Mouse (Mus musculus) limb, embryonic 14.5 days (tissue): ENCODE results near the gene Castor1. TPM values are rescaled to one million over a fixed set of nuclear protein-coding genes. Genes with fewer than 3 reads are reported as not detected.

Experiments
- ATAC-seq: fragments of 200-750 bp; cut with Nextera tagmentation; 2 replicates; pipeline ENCODE4 v1.8.0; 2017; ENCODE audit warnings: low read depth, moderate number of reproducible peaks, moderate TSS enrichment; ENCODE audit not compliant: low FRiP score
- DNase-seq: peaks from one replicate; pipeline ENCODE4 v3.0.0-alpha.2; 2015; ENCODE audit warnings: low spot score
- H3K27ac ChIP-seq: fragments of 300-500 bp; sonication (generic); replicated peaks from 2 replicates; pipeline ENCODE4 v1.5.1; 2014; ENCODE audit warnings: low read depth, mild to moderate bottlenecking, low read length, moderate library complexity, mixed read lengths
- H3K27me3 ChIP-seq: fragments of 300-500 bp; sonication (generic); 2 replicates; pipeline ENCODE4 v1.6.1; 2014; ENCODE audit warnings: low read length, mixed read lengths; ENCODE audit not compliant: control insufficient read depth, insufficient read depth
- H3K36me3 ChIP-seq: fragments of 300-500 bp; sonication (generic); 2 replicates; pipeline ENCODE4 v1.6.1; 2014; ENCODE audit warnings: mild to moderate bottlenecking, low read length, moderate library complexity, mixed read lengths; ENCODE audit not compliant: control insufficient read depth, insufficient read depth
- H3K4me1 ChIP-seq: fragments of 300-500 bp; sonication (generic); 2 replicates; pipeline ENCODE4 v1.6.1; 2014; ENCODE audit warnings: antibody characterized with exemption, low read length, mixed read lengths; ENCODE audit not compliant: control insufficient read depth, insufficient read depth
- H3K4me2 ChIP-seq: fragments of 300-500 bp; sonication (generic); replicated peaks from 2 replicates; pipeline ENCODE4 v1.6.1; 2014; ENCODE audit warnings: low read depth, mild to moderate bottlenecking, low read length, moderate library complexity; ENCODE audit not compliant: severe bottlenecking
- H3K4me3 ChIP-seq: fragments of 300-500 bp; sonication (generic); replicated peaks from 2 replicates; pipeline ENCODE4 v1.5.1; 2014; ENCODE audit warnings: low read length
- H3K9ac ChIP-seq: fragments of 300-500 bp; sonication (generic); 2 replicates; pipeline ENCODE4 v1.6.1; 2014; ENCODE audit warnings: mild to moderate bottlenecking, low read depth, low read length, moderate library complexity; ENCODE audit not compliant: severe bottlenecking
- H3K9me3 ChIP-seq: fragments of 300-500 bp; sonication (generic); 2 replicates; pipeline ENCODE4 v1.6.1; 2016; ENCODE audit warnings: low read length; ENCODE audit not compliant: control insufficient read depth
- POLR2A ChIP-seq: fragments of 200-500 bp; IDR thresholded peaks from 2 replicates; pipeline ENCODE4 v1.8.0; 2012; ENCODE audit warnings: inconsistent platforms, mild to moderate bottlenecking, moderate library complexity, borderline replicate concordance; ENCODE audit not compliant: insufficient read depth, insufficient read length; ENCODE audit errors: extremely low read depth
- WGBS: fragments of 180-500 bp; shearing (Covaris S2); extraction: QIAGEN DNeasy Blood & Tissue Kit; methylation state at CpG from one replicate; pipeline ENCODE4 v1.1.7; 2014; 5-methylcytosine and 5-hydroxymethylcytosine counted together
- polyA plus RNA-seq, 2 experiments: library from polyadenylated mRNA; depleted of rRNA in 1 of 2; stranded (reverse) in 1 of 2; unstranded in 1 of 2; fragments of >200 nt; fragmentation: Nextera tagmentation in 1 of 2; extraction: Ambion mirVana in 1 of 2; gene quantifications; 2 replicates each; pipeline versions ENCODE4 v1.2.1 to v1.2.3; 2012 to 2014

Gene Castor1
- polyA plus RNA-seq, 2 experiments, result 10.6 to 13.9 TPM

- H3K27me3 ChIP-seq, result no peaks in the 10 kb centered on the region
- ATAC-seq, result no peak
- no peaks in the 10 kb centered on the region; the same call in 1 of the 2 replicates for H3K4me1 ChIP-seq
- H3K9ac ChIP-seq, result no peak overlapping the region
- no peaks in the 10 kb centered on the region for H3K36me3 ChIP-seq
- H3K27ac ChIP-seq, result no peak overlapping the region
- no peak for TF ChIP-seq POLR2A
- WGBS, result 74% methylated on average over 5 of the region's 5 CpGs
- H3K9me3 ChIP-seq, result no peaks in the 10 kb centered on the region
- DNase-seq, result no peak
- H3K4me3 ChIP-seq, result no peak overlapping the region
- no peak overlapping the region for H3K4me2 ChIP-seq
Observed at GRCm38 (mm10) chr11:4226569-4227325, 8.7 kb downstream of the Castor1 start.

- Histone ChIP-seq H3K36me3 (no peaks in the 10 kb centered on the region), H3K4me2 (no peak overlapping the region), H3K4me1 (no peaks in the 10 kb centered on the region; the same call in 1 of the 2 replicates), H3K9ac (no peak overlapping the region), H3K27ac (no peak overlapping the region), H3K4me3 (no peak overlapping the region), H3K9me3 (no peaks in the 10 kb centered on the region), H3K27me3 (no peaks in the 10 kb centered on the region)
- 32% methylated on average over 8 of the region's 8 CpGs for WGBS
- ATAC-seq (no peak), DNase-seq (no peak)
- no peak for TF ChIP-seq POLR2A
Observed at GRCm38 (mm10) chr11:4228463-4228862, 10.4 kb downstream of the Castor1 start.

GRCm38 (mm10) chr11:4229841-4230240 lies 11.8 kb downstream of the Castor1 start:
- H3K4me1 ChIP-seq, result no peaks in the 10 kb centered on the region
- no peak for ATAC-seq
- no peak overlapping the region for H3K4me3 ChIP-seq
- 59% methylated on average over 4 of the region's 4 CpGs for WGBS
- H3K36me3 ChIP-seq, result no peaks in the 10 kb centered on the region
- TF ChIP-seq POLR2A, result no peak
- H3K4me2 ChIP-seq, result no peak overlapping the region
- no peak overlapping the region for H3K9ac ChIP-seq
- no peak overlapping the region for H3K27ac ChIP-seq
- H3K9me3 ChIP-seq, result no peaks in the 10 kb centered on the region
- no peak for DNase-seq
- H3K27me3 ChIP-seq, result no peaks in the 10 kb centered on the region

GRCm38 (mm10) chr11:4231435-4231834 lies 13.4 kb downstream of the Castor1 start:
- Histone ChIP-seq H3K27me3 (no peaks in the 10 kb centered on the region), H3K4me3 (no peak overlapping the region), H3K9me3 (no peaks in the 10 kb centered on the region), H3K9ac (no peak overlapping the region), H3K27ac (no peak overlapping the region), H3K4me2 (no peak overlapping the region), H3K4me1 (no peaks in the 10 kb centered on the region), H3K36me3 (no peaks in the 10 kb centered on the region)
- ATAC-seq, result no peak
- 88% methylated on average over 2 of the region's 2 CpGs for WGBS
- no peak for DNase-seq
- TF ChIP-seq POLR2A, result no peak

- no peaks in the 10 kb centered on the region for H3K27me3 ChIP-seq
- H3K4me2 ChIP-seq, result no peak overlapping the region
- DNase-seq (no peak), ATAC-seq (no peak)
- no peaks in the 10 kb centered on the region for H3K9me3 ChIP-seq
- H3K27ac ChIP-seq, result no peak overlapping the region
- no peaks in the 10 kb centered on the region for H3K36me3 ChIP-seq
- H3K4me3 ChIP-seq, result no peak overlapping the region
- 68% methylated on average over 11 of the region's 12 CpGs for WGBS
- H3K9ac ChIP-seq, result no peak overlapping the region
- TF ChIP-seq POLR2A, result no peak
- no peaks in the 10 kb centered on the region for H3K4me1 ChIP-seq
Observed at GRCm38 (mm10) chr11:4232644-4233043, 14.6 kb downstream of the Castor1 start.

GRCm38 (mm10) chr11:4235052-4235655 lies 17.1 kb downstream of the Castor1 start:
- no peak for TF ChIP-seq POLR2A
- H3K27ac ChIP-seq, result no peak overlapping the region
- H3K4me1 ChIP-seq, result no peaks in the 10 kb centered on the region
- H3K9me3 ChIP-seq, result no peaks in the 10 kb centered on the region
- H3K4me3 ChIP-seq, result no peak overlapping the region
- no peaks in the 10 kb centered on the region for H3K36me3 ChIP-seq
- no peak for ATAC-seq
- H3K27me3 ChIP-seq, result no peaks in the 10 kb centered on the region
- H3K4me2 ChIP-seq, result no peak overlapping the region
- DNase-seq, result no peak
- H3K9ac ChIP-seq, result no peak overlapping the region
- WGBS, result 85% methylated on average over 6 of the region's 6 CpGs
